In the genomic region with DNA sequence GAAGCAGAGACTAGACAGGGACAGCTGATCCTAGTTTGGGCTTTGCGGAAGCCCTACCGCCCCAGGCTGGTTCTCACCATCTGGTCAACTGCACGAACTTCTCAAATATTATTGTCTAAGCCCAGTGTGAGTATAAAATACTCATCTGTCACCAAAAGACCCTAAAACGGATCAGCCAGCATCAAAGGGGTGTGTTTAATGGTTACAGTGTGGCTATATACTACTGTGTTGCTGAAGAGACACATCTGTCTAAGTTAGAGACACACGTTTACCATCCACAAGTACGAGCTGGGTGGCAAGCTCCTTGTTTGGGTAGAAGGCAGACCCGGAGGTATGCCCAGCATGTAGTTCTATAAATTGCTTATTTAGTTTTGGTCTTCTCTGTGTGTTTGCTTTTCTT, we compare ENCODE assay signal across 25 mouse cellular contexts.
"Had no signal": no experiment of that assay in that cellular context is flagged by ENCODE, and none has a peak within 500 bp of the region (broad histone marks: within the 10 kb centered on the region; RNA-seq: fewer than 3 reads in every experiment).

No protein-coding gene starts in this region.

- H3K4me3 ChIP-seq: forebrain, embryonic 15.5 days; heart, adult 2 months; heart, embryonic 13.5 days; heart, embryonic 15.5 days; hindbrain, embryonic 13.5 days; hindbrain, embryonic 15.5 days; kidney, embryonic 15.5 days; limb, embryonic 13.5 days had no signal

- H3K9me3 ChIP-seq: forebrain, embryonic 15.5 days; heart, embryonic 13.5 days; heart, embryonic 15.5 days; hindbrain, embryonic 13.5 days; hindbrain, embryonic 15.5 days; kidney, embryonic 15.5 days; limb, embryonic 13.5 days had no signal

- H3K9ac ChIP-seq: forebrain, embryonic 15.5 days; forebrain, postnatal 0 days; heart, embryonic 13.5 days; heart, embryonic 15.5 days; hindbrain, embryonic 13.5 days; hindbrain, embryonic 15.5 days; kidney, embryonic 15.5 days; limb, embryonic 13.5 days had no signal

- H3K4me2 ChIP-seq: forebrain, embryonic 15.5 days; heart, embryonic 11.5 days; heart, embryonic 13.5 days; heart, embryonic 15.5 days; hindbrain, embryonic 13.5 days; hindbrain, embryonic 15.5 days; kidney, embryonic 15.5 days; limb, embryonic 13.5 days had no signal

- H3K27me3 ChIP-seq: forebrain, embryonic 15.5 days; heart, embryonic 13.5 days; heart, embryonic 15.5 days; hindbrain, embryonic 13.5 days; hindbrain, embryonic 15.5 days; kidney, embryonic 15.5 days; limb, embryonic 13.5 days had no signal

- H3K36me3 ChIP-seq: forebrain, embryonic 15.5 days; hindbrain, embryonic 13.5 days; hindbrain, embryonic 15.5 days had no signal

- ATAC-seq: forebrain, embryonic 15.5 days; forebrain, postnatal 0 days; hindbrain, postnatal 0 days had no signal

- H3K27ac ChIP-seq: forebrain, embryonic 15.5 days; heart, adult 2 months; heart, embryonic 13.5 days; heart, embryonic 15.5 days; hindbrain, embryonic 13.5 days; hindbrain, embryonic 15.5 days; hindbrain, postnatal 0 days; kidney, embryonic 15.5 days; kidney, postnatal 0 days; limb, embryonic 13.5 days had no signal

- DNase-seq: forebrain, postnatal 0 days; gastrocnemius, postnatal 14 days; gastrocnemius, postnatal 36 days; heart, adult 11 months; heart, adult 2 months; heart, postnatal 14 days; heart, postnatal 36 days; kidney, adult 11 months; kidney, adult 2 months; kidney, adult 9 months; kidney, postnatal 14 days; kidney, postnatal 36 days; layer of hippocampus, adult 9-11 months; layer of hippocampus, postnatal 36 days; left cerebral cortex, postnatal 4 days had no signal
